Mouse (Mus musculus): ENCODE measurements around the gene Hspb1. TPM values are rescaled to one million over a fixed set of nuclear protein-coding genes. Genes with fewer than 3 reads are reported as not detected.

The Hspb1 gene
- polyA plus RNA-seq, 1 experiment from 2014 or later: 16.1 TPM

DNA sequence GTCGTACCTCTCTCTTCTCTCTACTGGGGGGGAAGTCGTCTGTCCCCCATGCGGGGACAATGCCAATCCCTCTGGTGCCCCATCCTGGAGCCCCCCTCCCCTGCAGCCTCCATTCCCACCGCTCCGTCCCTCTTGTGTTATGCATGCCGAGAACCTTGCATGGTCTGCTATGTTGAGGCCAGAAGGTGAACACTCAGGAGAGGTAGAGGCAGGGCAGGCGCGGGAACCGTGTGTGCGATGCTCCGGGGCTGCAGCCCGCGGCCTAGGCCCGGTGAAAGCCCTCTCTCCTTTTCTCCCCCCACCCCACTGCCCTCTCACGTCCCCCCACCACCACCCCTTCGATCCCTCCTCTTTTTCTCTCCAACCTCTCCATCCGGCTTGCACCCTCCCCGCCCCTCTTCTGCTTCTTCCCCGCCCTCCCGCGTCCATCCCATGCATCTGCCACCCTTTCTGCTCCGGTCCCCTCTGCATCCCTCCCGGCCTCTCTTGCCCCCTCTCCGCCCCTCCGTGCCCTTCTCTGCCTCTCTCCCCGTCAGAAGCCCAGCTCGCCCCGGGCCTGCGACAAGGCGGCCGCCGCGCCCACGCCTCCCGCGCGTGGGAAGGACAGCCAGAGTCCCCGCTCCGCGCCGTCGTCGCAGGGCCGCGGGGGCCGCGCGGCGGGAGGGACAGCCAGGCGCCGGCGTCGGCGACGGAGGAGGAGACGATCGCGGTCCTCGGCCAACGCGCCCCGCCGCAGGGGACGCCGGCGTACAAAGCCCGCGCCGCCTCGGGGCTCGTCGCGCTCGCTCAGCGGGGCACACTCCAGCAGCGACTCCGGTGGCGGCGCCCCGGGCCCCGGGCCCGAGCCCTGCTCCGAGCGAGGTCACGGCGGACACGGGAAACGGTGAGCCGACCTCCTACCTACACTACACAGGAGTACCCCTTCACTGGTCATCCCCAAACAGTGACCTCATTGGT lies 19.8 kb upstream of the Hspb1 start:
- no peak overlapping the region for H3K9ac ChIP-seq
- no peak for ATAC-seq (ENCODE audit: insufficient read depth)
- peaks cover 91% of the 10 kb centered on the region for H3K27me3 ChIP-seq
- no peaks in the 10 kb centered on the region; the same call in 1 of the 2 replicates for H3K4me1 ChIP-seq (replicated peaks)
- peak overlapping the region; percentile 48 for H3K4me2 ChIP-seq
- H3K36me3 ChIP-seq (replicated peaks): no peaks in the 10 kb centered on the region
- no peaks in the 10 kb centered on the region for H3K9me3 ChIP-seq (replicated peaks)
- WGBS (ENCODE audit: insufficient replicate concordance): 2% methylated on average over 83 of the region's 89 CpGs
- H3K27ac ChIP-seq (replicated peaks): no peak overlapping the region
- H3K4me3 ChIP-seq (replicated peaks): peak overlapping the region; percentile 14; the same call in 1 of the 2 replicates

DNA sequence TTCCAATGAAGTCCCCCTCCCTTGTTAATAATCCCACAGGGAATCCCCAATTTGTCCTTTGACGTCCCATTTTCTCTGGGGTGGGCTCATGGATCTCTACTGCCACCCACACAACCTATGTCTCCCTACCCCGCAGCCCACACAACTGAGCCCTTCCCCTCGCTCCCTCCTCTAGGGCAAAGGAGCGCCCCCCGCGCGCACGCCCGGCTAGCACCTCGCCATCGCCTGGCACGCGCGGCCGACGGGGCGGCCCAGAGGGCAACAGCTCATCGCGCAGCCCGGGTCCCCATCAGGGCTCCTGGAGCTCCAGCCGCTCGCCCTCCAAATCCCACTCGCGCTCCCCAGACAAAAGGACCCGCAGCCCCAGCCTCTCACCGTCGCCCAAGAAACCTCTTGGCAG lies 19.1 kb upstream of the Hspb1 start:
- H3K27ac ChIP-seq (replicated peaks): no peak overlapping the region
- no peaks in the 10 kb centered on the region; the same call in 1 of the 2 replicates for H3K4me1 ChIP-seq (replicated peaks)
- WGBS (ENCODE audit: insufficient replicate concordance): 3% methylated on average over 27 of the region's 27 CpGs
- H3K27me3 ChIP-seq: peaks cover 96% of the 10 kb centered on the region
- no peak overlapping the region for H3K4me3 ChIP-seq (replicated peaks)
- no peak overlapping the region for H3K4me2 ChIP-seq
- no peaks in the 10 kb centered on the region for H3K36me3 ChIP-seq (replicated peaks)
- no peak for ATAC-seq (ENCODE audit: insufficient read depth)
- no peak overlapping the region for H3K9ac ChIP-seq
- H3K9me3 ChIP-seq (replicated peaks): no peaks in the 10 kb centered on the region

DNA sequence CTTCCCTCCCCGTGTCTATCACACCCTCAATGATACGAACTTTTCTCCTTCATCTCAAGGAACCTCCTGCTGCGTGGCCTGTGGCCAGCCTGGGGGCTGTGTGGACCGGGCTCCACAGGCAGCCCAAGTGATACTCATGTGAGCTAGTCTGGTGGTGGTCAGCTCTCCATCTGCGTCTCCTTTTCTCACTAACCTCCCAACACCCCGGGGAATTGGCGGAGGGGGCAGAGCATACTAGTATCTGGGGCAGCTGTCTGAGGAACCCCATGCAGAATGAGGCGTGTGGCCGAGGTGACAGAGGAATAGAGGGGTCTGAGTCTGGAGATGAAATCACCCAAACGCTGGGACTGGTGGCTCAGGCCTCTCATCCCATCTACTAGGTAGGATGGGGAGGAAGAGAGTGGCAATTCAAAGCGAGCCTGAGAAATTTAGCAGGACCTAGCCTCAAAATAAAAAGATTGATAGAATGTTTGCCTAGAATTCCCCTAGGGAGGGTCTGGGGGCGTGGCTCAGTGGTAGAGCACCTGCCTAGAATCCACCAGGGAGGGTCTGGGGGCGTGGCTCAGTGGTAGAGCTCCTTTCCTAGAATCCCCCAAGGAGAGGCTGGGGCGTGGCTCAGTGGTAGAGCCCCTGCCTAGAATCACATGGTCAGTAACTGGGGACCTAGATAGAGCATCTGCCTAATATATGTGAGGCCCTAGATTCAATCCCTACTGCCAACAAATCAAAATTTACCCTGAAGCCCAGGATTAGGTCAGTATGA lies 17.9 kb upstream of the Hspb1 start:
- no peaks in the 10 kb centered on the region for H3K36me3 ChIP-seq (replicated peaks)
- ATAC-seq (ENCODE audit: insufficient read depth): no peak
- H3K27ac ChIP-seq (replicated peaks): no peak overlapping the region
- no peak overlapping the region for H3K9ac ChIP-seq
- 42% methylated on average over 14 of the region's 14 CpGs for WGBS (ENCODE audit: insufficient replicate concordance)
- no peak overlapping the region for H3K4me2 ChIP-seq
- H3K4me3 ChIP-seq (replicated peaks): no peak overlapping the region
- no peaks in the 10 kb centered on the region for H3K9me3 ChIP-seq (replicated peaks)
- H3K4me1 ChIP-seq (replicated peaks): no peaks in the 10 kb centered on the region; the same call in 1 of the 2 replicates
- peaks cover 91% of the 10 kb centered on the region for H3K27me3 ChIP-seq

DNA sequence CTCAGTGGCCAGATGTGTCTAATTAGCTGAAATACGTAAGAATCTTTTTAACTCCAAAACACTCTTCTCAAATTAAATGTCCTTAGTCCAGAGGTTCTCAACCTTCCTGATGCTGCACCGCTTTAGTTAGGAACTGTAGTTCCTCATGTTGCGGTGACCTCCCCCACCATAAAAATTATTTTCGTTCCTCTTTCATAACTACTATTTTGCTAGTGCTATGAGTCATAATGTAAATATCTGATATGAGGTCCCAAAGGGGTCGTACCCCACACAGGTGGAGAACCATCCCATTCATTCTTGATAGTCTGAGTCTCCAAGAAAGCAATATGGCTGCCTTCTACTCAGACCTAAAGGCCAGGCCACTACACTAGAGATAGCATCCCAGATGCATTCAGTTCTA lies 17.2 kb upstream of the Hspb1 start:
- Histone ChIP-seq H3K9me3 (replicated peaks) (no peaks in the 10 kb centered on the region), H3K4me2 (no peak overlapping the region), H3K27ac (replicated peaks) (no peak overlapping the region), H3K4me1 (replicated peaks) (no peaks in the 10 kb centered on the region; the same call in 1 of the 2 replicates), H3K36me3 (replicated peaks) (no peaks in the 10 kb centered on the region), H3K4me3 (replicated peaks) (no peak overlapping the region), H3K9ac (no peak overlapping the region), H3K27me3 (peaks cover 86% of the 10 kb centered on the region)
- ATAC-seq (ENCODE audit: insufficient read depth): no peak
- 64% methylated on average over 5 of the region's 5 CpGs for WGBS (ENCODE audit: insufficient replicate concordance)

DNA sequence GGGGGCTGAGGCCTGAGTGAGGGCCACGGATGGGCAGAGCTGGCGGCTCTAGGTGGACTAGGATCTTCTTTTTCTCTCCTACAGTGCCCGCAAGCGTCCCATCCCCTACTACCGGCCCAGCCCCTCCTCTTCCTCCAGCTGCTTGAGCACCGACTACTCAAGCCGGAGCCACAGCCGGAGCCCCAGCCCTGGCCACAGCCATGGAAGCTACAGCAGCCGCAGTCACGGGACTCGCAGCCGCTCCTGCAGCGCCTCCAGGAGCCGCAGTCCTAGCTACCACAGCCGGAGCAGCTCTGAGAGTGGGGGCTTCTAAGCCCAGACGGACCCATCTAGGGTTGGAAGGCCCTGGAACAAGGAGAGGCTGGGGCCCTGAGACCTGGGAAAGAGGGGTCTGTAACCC lies 14.7 kb upstream of the Hspb1 start:
- 10% methylated on average over 16 of the region's 16 CpGs for WGBS (ENCODE audit: insufficient replicate concordance)
- Histone ChIP-seq H3K9ac (no peak overlapping the region), H3K9me3 (replicated peaks) (no peaks in the 10 kb centered on the region), H3K4me1 (replicated peaks) (peaks cover 8% of the 10 kb centered on the region), H3K4me2 (no peak overlapping the region), H3K27me3 (peaks cover 62% of the 10 kb centered on the region), H3K36me3 (replicated peaks) (no peaks in the 10 kb centered on the region), H3K27ac (replicated peaks) (no peak overlapping the region), H3K4me3 (replicated peaks) (no peak overlapping the region)
- no peak for ATAC-seq (ENCODE audit: insufficient read depth)

DNA sequence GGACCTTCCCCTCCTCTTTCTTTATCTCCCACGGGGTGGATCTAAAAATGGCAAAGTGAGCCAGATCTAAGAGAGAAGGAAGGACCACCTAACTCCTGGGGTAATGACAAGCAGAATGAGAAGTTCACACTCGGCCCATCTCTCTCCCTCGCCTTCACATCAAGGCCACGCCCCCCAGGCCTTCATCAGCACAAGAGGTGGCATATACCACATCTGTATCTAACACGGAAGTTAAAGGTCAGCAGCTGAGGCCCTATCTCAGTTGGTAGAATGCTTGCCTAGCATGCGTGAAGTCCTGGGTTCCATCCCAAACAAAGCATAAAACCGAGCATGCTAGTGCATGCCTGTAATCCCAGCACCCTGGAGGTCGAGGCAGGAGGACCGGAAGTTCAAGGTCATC lies 14.0 kb upstream of the Hspb1 start:
- no peak overlapping the region for H3K9ac ChIP-seq
- H3K4me2 ChIP-seq: no peak overlapping the region
- no peaks in the 10 kb centered on the region for H3K9me3 ChIP-seq (replicated peaks)
- ATAC-seq (ENCODE audit: insufficient read depth): no peak
- H3K4me1 ChIP-seq (replicated peaks): peaks cover 9% of the 10 kb centered on the region; the same call in 1 of the 2 replicates
- H3K27ac ChIP-seq (replicated peaks): no peak overlapping the region
- WGBS (ENCODE audit: insufficient replicate concordance): 29% methylated on average over 9 of the region's 9 CpGs
- no peaks in the 10 kb centered on the region for H3K36me3 ChIP-seq (replicated peaks)
- no peak overlapping the region for H3K4me3 ChIP-seq (replicated peaks)
- peaks cover 54% of the 10 kb centered on the region for H3K27me3 ChIP-seq

DNA sequence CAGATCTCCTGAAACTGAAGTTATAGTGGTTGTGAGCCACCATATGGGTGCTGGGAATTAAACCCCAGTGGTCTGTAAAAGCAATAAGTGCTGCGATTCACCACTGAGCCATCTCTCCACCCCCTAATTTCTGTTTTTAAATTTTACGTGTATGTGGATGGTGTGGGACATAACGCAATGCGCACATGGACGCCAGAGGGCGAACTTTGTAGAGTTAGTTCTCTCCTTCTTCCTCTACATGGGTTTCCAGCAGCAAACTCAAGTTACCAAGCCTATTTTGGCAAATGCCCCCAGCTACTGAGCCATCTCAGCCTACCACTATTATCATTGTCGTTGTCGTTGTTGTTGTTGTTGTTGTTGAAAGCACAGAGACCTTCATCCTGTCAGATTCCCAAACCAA lies 10.5 kb upstream of the Hspb1 start:
- Histone ChIP-seq H3K36me3 (replicated peaks) (no peaks in the 10 kb centered on the region), H3K4me1 (replicated peaks) (peaks cover 13% of the 10 kb centered on the region), H3K27me3 (peaks cover 23% of the 10 kb centered on the region), H3K9me3 (replicated peaks) (no peaks in the 10 kb centered on the region), H3K27ac (replicated peaks) (no peak overlapping the region), H3K4me3 (replicated peaks) (no peak overlapping the region), H3K9ac (no peak overlapping the region), H3K4me2 (peak overlapping the region; percentile 54)
- WGBS (ENCODE audit: insufficient replicate concordance): 9% methylated on average over 8 of the region's 8 CpGs
- no peak for ATAC-seq (ENCODE audit: insufficient read depth)

DNA sequence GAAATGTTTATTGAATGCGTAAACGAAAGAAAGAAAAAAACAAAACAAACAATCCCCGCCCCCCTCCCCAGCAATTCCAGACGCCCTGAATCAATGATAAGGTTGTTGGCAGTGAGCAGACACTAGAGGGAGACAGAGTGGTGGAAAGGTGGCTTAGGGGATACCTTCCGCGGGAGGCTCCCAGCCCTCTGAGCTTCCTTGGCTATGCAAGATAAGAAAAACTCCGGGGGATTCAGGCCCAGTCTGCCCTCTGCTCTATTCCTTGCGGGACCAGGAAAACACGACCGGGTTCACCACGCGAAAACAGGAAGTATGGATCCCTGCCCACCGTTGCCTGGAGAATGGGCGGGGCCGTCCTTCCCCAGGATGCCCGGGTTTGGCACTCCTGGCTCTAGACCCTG lies 9.9 kb upstream of the Hspb1 start:
- H3K36me3 ChIP-seq (replicated peaks): no peaks in the 10 kb centered on the region
- under 1% methylated on average over 16 of the region's 16 CpGs for WGBS (ENCODE audit: insufficient replicate concordance)
- peak overlapping the region; percentile 38 for H3K4me3 ChIP-seq (replicated peaks)
- no peak overlapping the region for H3K27ac ChIP-seq (replicated peaks)
- H3K27me3 ChIP-seq: peaks cover 16% of the 10 kb centered on the region
- H3K9ac ChIP-seq: no peak overlapping the region
- H3K4me2 ChIP-seq: peak overlapping the region; percentile 54
- no peaks in the 10 kb centered on the region for H3K9me3 ChIP-seq (replicated peaks)
- ATAC-seq (ENCODE audit: insufficient read depth): no peak
- H3K4me1 ChIP-seq (replicated peaks): peaks cover 13% of the 10 kb centered on the region

DNA sequence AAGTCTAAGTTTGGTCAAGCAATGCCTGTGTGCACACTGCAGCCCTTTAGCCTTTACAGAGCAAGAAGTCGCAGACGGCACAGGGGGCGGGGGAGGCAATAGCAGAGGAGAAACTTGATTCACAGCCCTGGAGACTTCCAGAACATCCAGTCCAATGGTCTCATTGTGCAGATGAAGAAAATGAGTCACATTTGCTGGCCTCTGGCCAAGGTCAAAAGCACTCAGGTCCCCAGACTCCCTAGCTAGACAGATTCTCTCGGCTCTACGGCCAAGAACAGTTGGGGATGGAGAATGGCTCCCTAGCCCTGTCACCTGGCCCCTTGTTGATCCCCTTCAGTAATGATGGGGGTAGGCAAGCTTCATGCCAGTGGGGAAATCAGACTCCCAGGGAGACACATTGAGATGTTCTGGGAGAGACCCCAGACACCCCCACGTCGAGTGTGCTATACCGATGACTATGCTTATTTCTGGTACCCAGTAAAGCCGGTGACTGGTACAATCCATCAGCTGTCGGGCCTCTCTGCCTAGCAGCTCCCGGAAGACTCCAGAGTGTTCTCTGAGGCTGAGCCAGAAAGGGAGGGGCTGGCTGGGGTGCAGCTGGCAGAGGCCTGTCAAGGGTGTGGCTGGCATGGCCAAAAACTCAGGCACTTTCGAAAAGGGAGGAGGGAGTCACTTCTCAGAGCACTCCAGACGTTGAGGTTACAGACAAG lies 8.1 kb upstream of the Hspb1 start:
- no peaks in the 10 kb centered on the region for H3K36me3 ChIP-seq (replicated peaks)
- ATAC-seq (ENCODE audit: insufficient read depth): no peak
- H3K27ac ChIP-seq (replicated peaks): no peak overlapping the region
- WGBS (ENCODE audit: insufficient replicate concordance): 43% methylated on average over 13 of the region's 13 CpGs
- H3K4me2 ChIP-seq: no peak overlapping the region
- peaks cover 8% of the 10 kb centered on the region for H3K27me3 ChIP-seq
- peaks cover 13% of the 10 kb centered on the region for H3K4me1 ChIP-seq (replicated peaks)
- no peak overlapping the region for H3K4me3 ChIP-seq (replicated peaks)
- H3K9me3 ChIP-seq (replicated peaks): no peaks in the 10 kb centered on the region
- no peak overlapping the region for H3K9ac ChIP-seq

DNA sequence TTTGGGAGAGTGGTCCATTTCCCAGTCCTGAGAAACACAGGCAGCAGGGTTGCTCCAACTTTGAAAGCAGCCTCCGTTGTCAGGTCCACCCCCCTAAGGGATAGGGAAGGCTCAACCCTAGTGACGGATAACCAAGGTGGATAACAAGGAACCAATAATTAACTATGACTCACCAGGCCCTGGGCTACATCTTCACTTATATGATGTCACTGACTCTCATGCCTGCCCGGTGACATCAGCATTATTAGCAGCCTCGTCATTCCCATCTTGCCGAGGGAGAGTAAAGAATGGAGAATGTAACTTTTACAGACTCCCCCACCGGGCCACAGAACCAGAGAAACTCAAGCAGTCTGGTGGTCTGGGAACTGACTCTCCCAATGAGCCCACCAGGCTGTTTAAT lies 3.1 kb upstream of the Hspb1 start:
- no peak overlapping the region for H3K9ac ChIP-seq
- peaks cover 49% of the 10 kb centered on the region for H3K27me3 ChIP-seq
- no peaks in the 10 kb centered on the region for H3K36me3 ChIP-seq (replicated peaks)
- H3K4me1 ChIP-seq (replicated peaks): peaks cover 4% of the 10 kb centered on the region; the same call in 1 of the 2 replicates
- no peak for ATAC-seq (ENCODE audit: insufficient read depth)
- H3K4me2 ChIP-seq: no peak overlapping the region
- WGBS (ENCODE audit: insufficient replicate concordance): 58% methylated on average over 6 of the region's 6 CpGs
- H3K27ac ChIP-seq (replicated peaks): no peak overlapping the region
- H3K4me3 ChIP-seq (replicated peaks): no peak overlapping the region
- no peaks in the 10 kb centered on the region for H3K9me3 ChIP-seq (replicated peaks)

All from liver, embryonic 15.5 days (tissue).